Mouse (Mus musculus) adipose tissue, adult 10 weeks (tissue): ENCODE results near the gene Syt9. TPM values are rescaled to one million over a fixed set of nuclear protein-coding genes. Genes with fewer than 3 reads are reported as not detected.

Experiments
- polyA plus RNA-seq: library from polyadenylated mRNA; stranded (reverse); fragments of 350-450 nt; fragmentation: Illumina TruSeq; extraction: RNeasy Lipid Tissue Mini Kit (QIAGEN cat#74804); gene quantifications from one replicate; pipeline ENCODE4 v1.2.3, GENCODE M21; 2014; ENCODE audit warnings: low read depth, low replicate concordance

The Syt9 gene
- 0.41 TPM for polyA plus RNA-seq

DNA sequence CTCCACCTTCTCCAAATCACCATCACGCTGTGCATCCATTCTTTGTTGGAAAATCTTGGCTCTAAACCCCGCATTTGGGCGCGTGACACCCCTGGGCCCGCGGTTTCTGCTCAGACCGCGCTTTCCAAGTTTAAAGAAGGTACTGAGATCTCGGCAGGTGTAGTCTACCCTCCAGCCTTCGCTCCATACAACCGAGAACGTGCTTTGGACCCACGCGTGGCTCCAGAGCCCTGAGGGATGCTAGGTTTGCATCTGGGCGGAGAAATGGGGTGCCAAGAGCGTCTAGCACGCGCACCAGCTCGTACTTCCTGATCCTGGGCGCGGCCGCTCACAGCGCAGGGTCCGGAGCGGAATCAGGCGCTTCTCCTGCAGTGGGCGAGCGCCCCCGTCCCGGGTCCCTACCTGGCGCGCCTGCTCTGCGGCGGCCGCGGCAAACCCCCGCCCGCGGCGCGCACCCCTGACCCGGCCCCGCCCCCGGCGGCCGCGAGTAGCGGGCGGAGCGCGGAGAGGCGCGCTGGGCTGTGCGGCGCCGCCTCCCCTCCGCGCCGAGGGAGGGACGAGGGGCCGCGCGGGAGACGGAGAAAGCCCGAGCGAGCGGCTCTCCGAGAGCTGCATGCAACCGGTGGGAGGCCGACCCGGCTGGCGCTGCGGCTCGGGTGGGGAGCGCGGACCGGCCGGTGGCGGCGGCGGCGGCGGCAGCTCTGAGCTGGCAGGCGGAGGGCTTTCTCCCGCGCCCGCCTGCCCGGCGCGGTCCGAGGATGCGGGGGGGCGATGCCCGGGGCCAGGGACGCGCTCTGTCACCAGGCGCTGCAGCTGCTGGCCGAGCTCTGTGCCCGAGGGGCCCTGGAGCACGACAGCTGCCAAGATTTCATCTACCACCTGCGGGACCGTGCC, at the start of gene Syt9:
TSS of gene Syt9 (plus strand) at position 497 of the 894 bp plus-strand sequence.

DNA sequence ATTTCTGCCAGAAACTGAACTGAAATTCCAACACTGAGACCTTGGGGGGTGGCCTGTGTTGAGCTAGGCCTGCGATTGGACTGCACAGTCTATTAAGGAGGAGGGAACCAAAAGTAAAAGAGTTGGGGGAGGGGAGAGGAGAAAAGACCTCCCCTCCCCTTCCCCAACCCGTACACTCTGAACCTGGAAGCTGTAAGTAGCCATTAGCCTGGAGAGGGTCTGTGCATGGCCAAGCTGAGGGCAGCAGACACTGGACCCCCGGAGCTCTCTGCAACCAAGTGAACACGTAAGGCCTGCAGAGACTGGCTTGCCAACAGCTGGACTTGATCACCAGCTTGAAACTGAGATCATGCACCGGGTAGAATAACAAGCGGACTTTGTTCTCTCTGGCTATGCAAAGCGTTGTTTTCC, 196.7 kb downstream of the Syt9 start, which contains the start of gene Olfml1:
TSS of gene Olfml1 (plus strand) at position 186 of the 411 bp plus-strand sequence.

DNA sequence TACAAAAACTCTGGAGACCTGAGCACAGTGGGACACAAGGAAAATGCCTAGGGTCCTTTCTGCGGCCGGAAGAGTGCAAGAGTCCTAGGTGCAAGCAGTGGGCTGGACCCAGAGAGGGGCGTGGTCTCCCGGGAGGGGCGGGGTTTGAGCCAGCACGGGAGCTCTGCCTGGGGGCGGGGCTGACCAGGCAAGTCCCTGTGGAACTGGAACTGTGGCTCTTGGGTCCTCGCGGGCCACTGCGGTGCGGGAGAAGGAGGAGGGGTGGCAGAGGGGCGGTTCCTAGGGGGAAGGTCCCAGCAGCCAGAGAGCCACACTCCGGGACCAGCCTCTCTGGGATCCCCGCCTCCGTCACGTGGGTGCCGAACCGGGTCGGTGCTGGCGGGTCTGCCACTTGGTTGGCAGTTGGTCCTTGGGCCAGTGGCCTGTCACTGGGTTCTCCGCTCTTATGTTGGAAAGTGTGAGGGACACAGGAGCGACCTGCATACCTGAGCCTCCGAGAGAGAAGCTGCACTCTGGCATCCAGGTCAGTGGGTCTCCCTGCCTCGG, 224.4 kb downstream of the Syt9 start, which contains the start of gene Ppfibp2:
TSS of gene Ppfibp2 (plus strand) at position 351 of the 546 bp plus-strand sequence.

Other genes with a start within 250 kb of the Syt9 start
- gene Olfr715, start 239.6 kb upstream of the Syt9 start, polyA plus RNA-seq = not detected
- gene Olfr716, start 232.4 kb upstream of the Syt9 start, polyA plus RNA-seq = not detected
- gene Nlrp14, start 203.7 kb upstream of the Syt9 start, polyA plus RNA-seq = 5.4 TPM
- 0.56 TPM for gene Rbmxl2, start 161.3 kb upstream of the Syt9 start, polyA plus RNA-seq
- 25.6 TPM for gene Olfml1, start 196.7 kb downstream of the Syt9 start, polyA plus RNA-seq
- 15.1 TPM for gene Ppfibp2, start 224.5 kb downstream of the Syt9 start, polyA plus RNA-seq